Mouse (Mus musculus) erythroblast, embryonic 14.5 days (primary cell): Measurements from ENCODE around the gene Thbs4.

Experiments used
- GATA1 ChIP-seq: IDR thresholded peaks from 2 replicates; pipeline ENCODE4 v1.6.1; 2012; ENCODE audit warnings: low read length, inconsistent platforms, mixed read lengths
- TAL1 ChIP-seq: IDR thresholded peaks from 3 replicates; pipeline ENCODE4 v1.6.1; 2012; ENCODE audit warnings: low read length, inconsistent platforms, mixed read lengths

DNA sequence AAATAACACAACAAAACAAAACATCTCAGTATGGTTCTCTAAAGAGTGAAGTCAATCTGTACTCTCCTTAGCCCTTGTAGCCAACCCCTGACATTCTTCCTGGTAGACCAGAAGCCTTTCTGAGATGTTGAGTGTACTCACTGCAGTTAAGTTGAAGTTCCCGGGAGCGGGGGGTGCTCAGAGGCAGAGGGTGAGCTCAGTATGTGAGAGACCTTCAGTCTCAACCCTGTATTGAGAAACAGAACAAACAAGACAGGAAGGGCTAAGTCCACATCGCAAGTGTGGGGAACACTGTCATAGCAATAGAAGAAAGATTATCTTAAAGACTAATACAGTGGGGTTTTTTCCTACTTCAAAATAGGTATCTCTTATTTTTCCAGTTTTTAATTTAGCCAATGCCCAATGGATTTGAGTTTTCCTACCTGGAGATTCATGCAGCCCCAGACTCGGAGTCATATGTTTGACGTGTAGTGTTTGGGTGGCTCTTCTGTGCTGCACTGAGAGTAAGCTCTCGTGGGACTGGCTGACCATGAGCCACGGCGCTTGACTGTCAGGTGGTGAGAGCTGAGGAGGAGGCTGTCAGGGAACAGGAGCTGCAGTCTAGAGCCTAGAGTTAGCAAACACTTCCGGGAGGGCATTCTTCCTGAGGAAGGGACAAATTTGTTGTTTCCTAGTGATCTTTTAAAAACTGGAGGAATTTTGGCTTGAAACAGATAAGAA, 88.1 kb downstream of the Thbs4 start:
- TF ChIP-seq GATA1 (no peak), TAL1 (no peak)
